In genomic region chr3:66576659-66577058, GRCm38 (mm10) we compare ENCODE assay signal across 25 mouse cellular contexts.
"Had no signal": no experiment of that assay in that cellular context is flagged by ENCODE, and none has a peak within 500 bp of the region (broad histone marks: within the 10 kb centered on the region; RNA-seq: fewer than 3 reads in every experiment).

No protein-coding gene starts in this region.

- H3K4me2 ChIP-seq: heart, embryonic 11.5 days; heart, embryonic 13.5 days; heart, embryonic 15.5 days; hindbrain, embryonic 13.5 days; hindbrain, embryonic 15.5 days; kidney, embryonic 15.5 days; limb, embryonic 13.5 days had no signal

- H3K9me3 ChIP-seq: heart, embryonic 13.5 days; heart, embryonic 15.5 days; hindbrain, embryonic 13.5 days; hindbrain, embryonic 15.5 days; kidney, embryonic 15.5 days; limb, embryonic 13.5 days had no signal

- H3K36me3 ChIP-seq: heart, embryonic 13.5 days; heart, embryonic 15.5 days; hindbrain, embryonic 13.5 days; hindbrain, embryonic 15.5 days; kidney, embryonic 15.5 days; limb, embryonic 13.5 days had no signal

- H3K27ac ChIP-seq: gastrocnemius, adult 2 months; heart, adult 2 months; heart, embryonic 13.5 days; heart, embryonic 15.5 days; hindbrain, embryonic 13.5 days; hindbrain, embryonic 15.5 days; hindbrain, postnatal 0 days; kidney, embryonic 15.5 days; kidney, postnatal 0 days; limb, embryonic 13.5 days had no signal

- H3K4me1 ChIP-seq: heart, embryonic 15.5 days; hindbrain, embryonic 13.5 days; hindbrain, embryonic 15.5 days; kidney, embryonic 15.5 days had no signal

- ATAC-seq: hindbrain, postnatal 0 days; intestine, embryonic 16.5 days had no signal

- H3K9ac ChIP-seq: heart, embryonic 13.5 days; heart, embryonic 15.5 days; hindbrain, embryonic 13.5 days; hindbrain, embryonic 15.5 days; kidney, embryonic 15.5 days; limb, embryonic 13.5 days had no signal

- DNase-seq: gastrocnemius, adult 2 months; gastrocnemius, postnatal 10 days; gastrocnemius, postnatal 25 days; heart, adult 11 months; heart, adult 2 months; heart, postnatal 14 days; heart, postnatal 36 days; kidney, adult 11 months; kidney, adult 2 months; kidney, adult 9 months; kidney, postnatal 14 days; kidney, postnatal 36 days; layer of hippocampus, adult 9-11 months; layer of hippocampus, postnatal 36 days; left cerebral cortex, postnatal 4 days had no signal

- H3K4me3 ChIP-seq: gastrocnemius, adult 2 months; heart, adult 2 months; heart, embryonic 13.5 days; heart, embryonic 15.5 days; hindbrain, embryonic 13.5 days; hindbrain, embryonic 15.5 days; kidney, embryonic 15.5 days; limb, embryonic 13.5 days had no signal

- H3K27me3 ChIP-seq: heart, embryonic 13.5 days; heart, embryonic 15.5 days; hindbrain, embryonic 13.5 days; hindbrain, embryonic 15.5 days; kidney, embryonic 15.5 days; limb, embryonic 13.5 days had no signal
